Mouse (Mus musculus): ENCODE results near the gene Tor2a.

Tor2a gene

DNA sequence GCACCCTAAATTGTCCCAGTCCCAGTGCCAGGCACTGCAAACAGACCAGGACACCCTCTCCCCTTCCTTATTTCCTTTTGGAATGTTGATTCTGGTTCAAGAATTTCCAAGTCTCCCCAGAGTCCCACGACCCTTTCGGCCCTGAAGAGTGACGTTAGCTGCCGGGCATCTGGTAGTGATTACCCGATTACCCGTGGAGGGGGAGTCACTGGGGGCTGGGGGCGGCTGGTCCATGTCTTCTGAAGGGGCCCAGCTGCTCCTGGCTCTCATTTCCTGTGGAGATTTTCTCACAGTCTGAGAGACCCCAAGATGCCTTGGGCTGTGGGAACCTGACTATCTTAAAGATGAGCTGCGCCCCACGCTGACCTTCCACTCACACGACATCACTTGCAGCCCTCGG, 26.2 kb upstream of the Tor2a start:
- DNase-seq, result no peak

DNA sequence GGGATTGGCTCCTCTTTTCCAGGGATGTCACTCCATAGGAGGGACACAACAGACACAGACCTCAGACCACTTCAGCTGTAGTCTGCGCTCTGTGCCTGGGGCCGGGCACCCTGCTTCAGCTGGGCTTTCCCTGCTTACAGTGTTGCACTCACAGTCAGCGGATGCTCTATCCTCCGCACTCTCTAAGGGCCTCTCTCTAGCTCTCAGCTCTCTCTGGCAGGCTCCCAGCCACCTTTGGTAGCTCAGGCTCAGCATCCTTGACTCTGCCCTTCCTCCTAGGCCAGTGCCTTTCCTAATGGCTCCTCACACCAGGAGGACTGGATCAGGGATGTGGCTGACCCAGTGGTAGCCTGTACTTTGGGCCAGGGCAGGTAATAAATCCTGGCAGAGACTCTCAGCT, 25.1 kb upstream of the Tor2a start:
- DNase-seq, result peak in 1 of 2 experiments; percentile 25

DNA sequence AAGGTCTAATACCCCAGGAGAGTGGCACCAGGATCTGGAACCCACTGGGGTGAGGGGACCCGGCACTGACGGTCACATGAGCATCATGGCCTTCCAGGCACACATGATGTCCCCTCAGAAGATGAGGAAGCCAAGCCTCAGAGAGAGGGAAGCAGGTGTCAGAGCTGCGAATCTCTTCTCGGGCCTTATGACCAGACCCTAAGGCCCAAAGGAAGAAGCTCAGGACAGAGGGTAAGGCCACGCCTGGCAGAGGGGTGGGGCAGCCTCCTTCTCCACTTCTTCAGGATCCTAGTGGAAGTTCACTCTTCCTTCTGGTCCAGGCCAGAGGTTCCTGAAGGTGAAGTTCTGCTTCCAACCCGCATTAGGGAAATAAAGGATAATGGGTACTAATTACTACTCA, 24.3 kb upstream of the Tor2a start:
- DNase-seq, result no peak

DNA sequence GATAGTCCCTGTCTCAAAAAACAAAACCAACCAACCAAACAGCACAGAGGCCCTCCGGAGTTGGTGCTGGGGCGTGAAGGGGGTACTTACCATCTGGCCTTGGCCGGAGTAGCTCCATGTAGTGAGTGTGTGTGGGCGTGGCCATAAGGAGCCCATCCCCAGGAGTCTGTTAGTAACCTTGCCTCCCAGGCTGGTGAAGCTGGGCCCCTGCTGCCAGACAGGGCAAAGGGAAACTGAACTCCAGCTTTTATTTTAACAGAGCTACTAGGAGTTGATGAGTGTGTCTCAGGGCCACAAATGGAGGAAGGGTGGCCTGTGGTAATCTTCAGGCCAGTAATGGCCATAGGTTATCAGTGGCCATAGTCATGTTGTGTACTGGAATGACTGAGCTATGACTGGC, 22.6 kb upstream of the Tor2a start:
- DNase-seq, result peak in 1 of 2 experiments; percentile 47

DNA sequence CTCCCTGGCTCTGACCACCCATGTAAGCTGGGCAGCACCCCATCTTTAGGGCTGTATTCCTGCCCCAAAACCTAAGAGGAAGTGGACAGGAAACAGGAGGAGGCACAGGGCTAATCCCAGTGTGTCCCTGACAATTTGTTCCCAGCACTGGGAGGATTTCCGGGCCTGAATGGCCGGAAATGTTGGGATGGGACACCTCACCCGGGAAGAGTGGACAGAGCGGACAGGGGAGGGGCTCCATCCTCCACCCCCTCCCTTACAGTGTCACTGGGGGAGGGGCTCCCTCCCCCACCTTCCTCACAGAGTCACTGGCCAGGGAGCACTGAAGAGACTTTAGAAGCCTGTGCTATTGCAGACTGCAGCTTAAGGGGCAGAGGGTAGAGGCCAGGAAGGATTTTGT, 22.1 kb upstream of the Tor2a start:
- DNase-seq, result no peak

DNA sequence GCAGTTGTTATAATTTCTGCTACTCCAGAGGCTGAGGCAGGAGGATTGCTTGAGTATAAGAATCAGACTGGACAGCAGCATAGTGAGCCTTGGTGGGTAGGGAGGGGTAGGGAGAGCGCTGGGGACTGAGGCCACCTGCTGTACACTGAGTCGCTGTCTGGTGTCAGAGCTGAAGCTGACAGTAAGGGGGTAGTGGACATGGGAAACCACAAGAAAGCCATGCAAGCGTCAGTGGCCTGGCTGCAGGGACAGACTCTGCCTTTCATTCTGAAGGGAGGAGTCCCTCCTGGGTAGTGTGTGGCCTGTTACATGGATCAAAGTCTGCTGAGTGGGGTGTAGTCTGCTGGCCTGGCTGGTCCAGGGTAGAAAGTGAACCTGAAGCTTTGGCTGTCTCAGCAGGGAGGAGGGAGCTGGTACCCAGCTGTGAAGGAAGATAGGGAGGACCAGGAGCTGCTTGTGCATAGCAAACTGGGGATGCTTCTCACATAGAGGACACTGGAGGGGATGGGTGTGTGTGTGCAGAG, 20.7 kb upstream of the Tor2a start:
- no peak for DNase-seq

DNA sequence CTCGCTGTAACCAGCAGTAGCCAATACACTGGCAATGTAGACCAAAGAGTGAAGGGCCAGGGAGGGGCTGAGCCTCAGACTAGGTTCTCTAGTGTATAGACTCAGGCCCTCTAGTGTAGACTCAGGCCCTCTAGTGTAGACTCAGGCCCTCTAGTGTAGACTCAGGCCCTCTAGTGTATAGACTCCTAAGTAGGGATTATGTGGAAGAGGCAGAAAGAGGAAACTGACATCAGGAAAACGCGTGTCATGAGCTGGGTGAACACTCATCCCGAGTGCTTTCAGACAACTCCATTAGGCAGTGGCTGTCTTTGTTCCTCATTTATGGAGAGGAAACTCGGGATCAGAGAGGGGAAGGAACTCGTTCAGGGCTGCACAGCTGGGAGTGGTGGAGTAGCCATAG, 20.0 kb upstream of the Tor2a start:
- DNase-seq, result no peak

DNA sequence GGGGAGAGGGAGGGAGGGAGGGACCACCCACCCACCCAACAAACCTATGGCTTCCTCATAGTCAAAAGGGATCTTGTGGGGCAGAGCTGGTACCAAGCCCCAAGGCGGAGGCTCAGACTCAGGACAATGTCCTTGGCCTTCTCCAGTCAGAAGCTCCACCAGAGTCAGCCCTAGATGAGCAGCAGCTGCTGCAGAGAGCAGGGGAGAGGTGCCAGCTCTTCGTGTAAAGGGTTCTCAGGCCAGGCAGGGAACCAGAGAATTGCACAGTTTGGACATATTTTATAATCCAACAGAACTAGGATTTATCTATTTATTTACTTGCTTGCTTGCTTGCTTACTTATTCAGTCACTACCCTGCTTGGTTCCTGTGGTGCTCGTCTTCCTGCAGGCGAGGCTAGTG, 17.7 kb upstream of the Tor2a start:
- peak in 1 of 2 experiments; percentile 33 for DNase-seq

DNA sequence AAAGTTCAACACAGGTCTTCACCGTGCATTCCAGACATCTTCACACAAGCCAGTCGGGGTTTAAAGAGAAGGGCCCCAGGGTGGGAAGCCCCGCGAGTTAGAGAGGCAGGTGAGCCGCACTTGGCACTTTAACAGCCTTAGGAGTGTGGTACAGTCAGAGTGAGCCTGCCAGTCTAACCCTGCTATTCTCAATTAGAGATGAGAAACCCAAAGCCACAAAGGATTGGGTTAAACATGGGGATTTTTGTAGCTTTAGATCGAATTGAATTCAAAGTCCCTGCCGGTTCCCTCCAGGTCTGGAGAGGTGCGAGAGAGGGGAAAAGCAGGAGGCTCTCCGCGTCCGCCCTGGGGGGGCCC, 16.1 kb upstream of the Tor2a start, which contains the start of gene 6330409D20Rik:
TSS of gene 6330409D20Rik (minus strand) at position 101 of the 357 bp plus-strand sequence.
- no peak for DNase-seq

DNA sequence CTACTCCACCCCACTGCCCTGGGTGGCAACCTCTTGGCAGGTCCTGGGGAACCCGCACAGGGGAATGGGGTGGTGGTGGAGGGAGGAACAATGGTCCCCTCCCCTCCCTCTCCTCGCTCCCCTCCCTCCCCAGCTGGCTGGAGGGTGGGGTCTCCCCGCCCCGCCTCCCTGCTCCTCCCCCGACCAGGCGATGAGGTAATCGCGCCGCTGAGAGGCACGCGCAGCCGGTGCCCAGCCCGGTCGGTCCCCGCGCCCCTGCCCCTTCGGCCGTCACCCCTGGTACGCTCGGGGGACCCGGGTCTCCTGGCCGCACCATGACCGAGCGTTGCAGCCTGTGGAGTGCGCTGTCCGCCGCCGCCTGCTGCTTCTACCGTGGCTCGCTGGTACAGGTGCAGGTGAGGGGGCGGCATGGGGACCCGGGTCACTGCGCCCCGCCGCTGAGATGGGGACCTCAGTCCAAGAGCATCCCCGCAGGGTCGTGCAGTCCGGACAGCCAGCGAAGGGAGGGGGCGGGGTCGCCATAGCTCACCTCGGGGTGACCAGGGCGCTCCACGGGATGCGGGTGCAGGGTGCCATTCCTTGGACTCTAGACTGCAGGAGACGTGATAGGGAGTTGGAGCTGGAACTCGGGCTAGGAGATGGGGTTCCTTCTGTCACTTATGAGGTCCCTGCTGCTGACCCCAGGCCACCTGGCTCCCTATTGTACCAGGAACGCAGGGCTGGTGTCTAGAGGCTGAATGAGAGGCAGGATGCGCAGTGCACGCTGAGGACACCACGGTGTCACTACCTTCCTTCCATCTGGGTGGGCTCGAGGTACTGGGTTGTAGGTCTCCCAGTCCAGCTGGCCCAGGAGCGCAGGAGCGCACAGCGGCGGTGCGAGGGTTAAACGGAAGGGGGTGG, 15.5 kb upstream of the Tor2a start:
- DNase-seq, result peak; percentile 89 to 93

DNA sequence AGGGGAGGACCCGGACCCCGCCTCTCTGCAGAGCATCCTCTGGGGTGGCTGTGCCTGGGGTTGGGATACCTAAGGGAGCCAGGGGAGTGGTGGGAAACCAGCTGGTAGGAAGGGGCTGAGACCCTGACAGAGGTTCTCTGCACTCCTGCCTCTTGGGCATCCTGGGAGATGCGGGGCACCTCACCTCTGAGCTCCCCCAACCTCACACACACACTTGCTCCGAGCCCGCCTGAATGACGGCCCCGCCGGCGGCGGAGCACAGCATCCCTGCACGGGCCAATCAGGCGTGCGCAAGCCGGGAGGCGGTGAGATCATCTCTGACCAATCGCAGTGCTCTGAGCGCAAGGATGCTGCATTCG, 14.9 kb upstream of the Tor2a start:
- peak; percentile 92 to 94 for DNase-seq

DNA sequence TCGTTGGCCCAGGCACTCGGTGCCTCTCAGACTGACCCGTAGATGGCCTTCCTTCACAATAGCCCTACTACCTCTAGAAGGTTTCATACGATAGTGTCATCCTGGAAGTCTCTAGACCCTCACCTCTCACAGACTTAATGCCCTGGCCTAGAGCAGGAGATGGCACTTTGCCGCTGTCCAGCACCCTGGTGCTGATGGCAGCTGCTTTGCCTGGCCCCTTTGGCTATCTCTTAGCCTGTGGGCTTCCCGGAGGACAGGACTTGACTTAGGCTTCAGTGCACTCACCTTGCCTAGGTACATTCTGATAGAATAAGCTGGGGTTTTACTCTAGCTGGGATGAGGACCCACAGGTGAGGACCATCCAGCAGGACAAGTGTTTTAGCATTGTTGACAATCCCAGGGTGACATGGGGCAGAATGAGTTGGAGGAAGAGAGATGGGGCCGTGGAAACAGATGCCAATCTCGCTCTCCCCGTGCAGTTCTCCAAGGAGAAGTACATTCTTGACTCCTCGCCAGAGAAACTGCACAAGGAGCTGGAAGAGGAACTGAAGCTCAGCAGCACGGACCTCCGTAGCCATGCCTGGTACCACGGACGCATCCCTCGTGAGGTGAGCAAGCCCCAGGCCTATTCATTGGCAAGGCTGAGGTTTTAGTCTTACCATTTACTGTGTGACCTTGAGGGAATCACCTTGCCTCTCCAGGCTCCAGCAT, 12.6 kb upstream of the Tor2a start:
- no peak for DNase-seq

DNA sequence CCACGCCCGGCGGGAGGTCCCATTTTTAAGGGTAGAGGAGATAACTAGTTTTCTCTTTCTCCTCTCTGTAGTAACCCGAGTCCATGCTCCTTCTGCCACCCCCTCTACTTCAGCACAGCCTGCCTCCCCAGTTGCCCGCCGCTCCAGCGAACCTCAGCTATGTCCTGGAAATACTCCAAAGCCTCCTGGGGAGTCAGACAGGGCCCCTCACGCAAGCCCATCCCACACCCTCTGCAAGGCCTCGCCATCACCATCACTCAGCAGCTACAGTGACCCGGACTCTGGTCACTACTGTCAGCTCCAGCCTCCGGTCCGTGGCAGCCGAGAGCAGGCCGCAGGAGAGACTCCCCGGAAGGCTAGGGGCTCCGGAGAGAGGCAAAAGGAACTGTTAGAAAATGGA, 8.0 kb upstream of the Tor2a start:
- DNase-seq, result peak; percentile 13 to 16

DNA sequence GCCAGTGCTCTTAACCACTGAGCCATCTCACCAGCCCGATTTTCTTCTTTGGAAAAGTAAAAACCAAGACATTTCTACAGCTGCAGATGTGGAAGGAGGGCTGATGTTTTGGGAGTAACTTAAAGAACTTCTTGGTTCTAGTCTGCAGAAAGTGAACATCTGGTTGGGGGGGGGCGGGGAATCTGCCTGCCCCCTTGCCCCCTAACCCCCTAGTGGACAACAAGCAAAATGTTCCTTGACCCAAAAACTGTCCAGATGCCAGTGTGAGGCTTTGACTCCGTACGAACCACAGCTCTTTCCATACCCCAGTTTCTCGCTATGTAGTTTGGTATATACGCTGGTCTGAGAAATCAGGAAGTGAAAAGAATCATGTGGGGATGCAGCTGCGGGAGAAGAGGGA, 6.8 kb upstream of the Tor2a start:
- DNase-seq, result peak in 1 of 2 experiments; percentile 9

DNA sequence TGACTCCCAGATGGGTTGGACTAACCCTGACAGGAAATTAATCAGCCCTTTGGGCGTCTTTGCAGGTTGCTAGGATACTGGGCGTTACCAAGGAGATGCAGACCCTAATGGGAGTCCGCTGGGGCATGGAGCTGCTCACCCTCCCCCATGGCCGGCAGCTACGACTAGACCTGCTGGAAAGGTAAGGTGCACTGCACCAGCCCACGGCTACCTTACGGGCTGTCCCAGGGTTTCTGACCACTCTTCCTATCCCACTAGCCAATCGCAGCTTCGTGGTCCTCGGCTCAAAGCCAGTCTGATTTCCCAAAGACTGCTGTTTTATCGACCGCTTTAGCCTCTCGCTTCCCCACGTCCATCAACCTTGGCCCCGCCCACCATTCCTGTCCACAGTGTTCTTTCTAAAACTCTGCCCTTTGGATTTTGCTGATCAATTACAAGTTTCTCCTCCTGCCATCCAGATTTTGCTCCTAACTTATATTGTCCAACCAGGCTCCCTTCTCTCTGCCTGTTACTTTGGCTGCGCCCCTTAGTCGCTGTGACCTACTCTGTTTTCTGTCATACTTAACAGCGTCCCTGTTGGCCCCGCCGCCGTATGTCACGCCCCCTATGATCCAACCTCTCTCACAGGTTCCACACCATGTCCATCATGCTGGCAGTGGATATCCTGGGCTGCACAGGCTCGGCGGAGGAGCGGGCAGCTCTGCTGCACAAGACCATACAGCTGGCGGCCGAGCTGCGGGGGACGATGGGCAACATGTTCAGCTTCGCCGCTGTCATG, 6.0 kb upstream of the Tor2a start:
- peak; percentile 52 to 59 for DNase-seq

DNA sequence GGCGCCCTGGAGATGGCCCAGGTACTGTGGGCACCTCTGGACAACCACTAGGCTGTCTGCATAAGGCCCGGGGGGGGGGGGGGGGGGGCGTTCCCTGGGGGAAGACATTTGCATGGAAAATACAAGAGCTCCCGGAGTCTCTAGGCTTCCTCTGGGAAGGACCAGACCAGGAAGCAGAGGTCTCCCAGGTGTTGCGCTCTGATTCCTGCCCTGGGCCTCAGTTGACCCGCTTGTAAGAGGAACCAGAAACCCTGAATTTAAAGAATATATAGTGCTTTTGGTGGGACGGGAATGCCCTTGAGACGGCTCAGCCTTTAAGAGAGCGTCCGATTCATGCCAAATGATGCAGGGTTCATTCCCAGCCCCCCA, 5.4 kb upstream of the Tor2a start:
- DNase-seq, result no peak

DNA sequence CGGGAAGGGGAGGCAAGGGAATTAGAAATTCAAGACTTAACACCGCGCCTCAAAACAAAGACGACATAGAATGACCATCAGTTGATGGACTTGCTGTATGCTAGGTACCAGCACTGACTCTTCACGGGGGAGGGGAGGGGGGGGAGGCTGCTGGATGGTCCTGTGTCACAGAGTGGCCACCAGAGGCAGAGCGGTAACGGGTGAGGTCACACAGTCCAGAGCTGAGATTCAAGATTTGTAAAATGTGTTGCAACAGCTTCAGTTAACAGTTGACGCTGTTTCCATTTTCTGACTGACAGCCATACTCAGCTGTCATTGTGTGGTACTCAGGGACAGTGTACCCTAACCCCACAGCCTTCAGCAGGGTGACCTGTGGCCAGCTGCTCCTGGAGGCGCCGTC, 4.9 kb upstream of the Tor2a start:
- DNase-seq, result no peak

DNA sequence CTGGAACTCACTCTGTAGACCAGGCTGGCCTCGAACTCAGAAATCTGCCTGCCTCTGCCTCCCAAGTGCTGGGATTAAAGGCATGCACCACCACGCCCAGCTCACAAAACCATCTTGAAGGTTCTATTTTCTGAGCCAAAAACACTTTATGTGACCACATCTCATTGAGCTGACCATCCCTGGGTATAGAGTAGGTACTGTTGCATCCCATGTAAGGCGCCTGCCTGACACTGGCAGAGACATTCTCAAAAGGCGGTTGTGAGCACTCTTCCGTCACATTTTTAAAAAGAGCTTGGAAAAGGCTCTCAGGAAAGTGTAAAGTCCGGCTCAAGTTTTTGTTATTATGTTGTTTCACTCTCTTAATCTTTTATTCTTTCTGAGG, 369 bp upstream of the Tor2a start:
- DNase-seq, result no peak

DNA sequence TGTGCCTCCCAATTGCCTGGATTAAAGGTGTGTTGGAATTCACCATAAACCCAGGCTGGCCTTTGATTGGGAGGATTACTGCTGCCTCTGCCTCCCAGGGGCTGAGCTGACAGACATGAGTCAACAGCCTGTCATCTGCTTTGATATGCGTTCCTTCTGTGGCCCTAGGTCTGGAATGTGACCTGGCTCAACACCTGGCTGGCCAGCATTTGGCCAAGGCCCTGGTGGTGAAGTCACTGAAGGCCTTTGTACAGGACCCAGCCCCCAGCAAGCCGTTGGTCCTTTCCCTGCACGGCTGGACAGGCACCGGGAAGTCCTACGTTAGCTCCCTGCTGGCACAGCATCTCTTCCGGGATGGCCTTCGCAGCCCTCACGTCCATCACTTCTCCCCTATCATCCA, 1.5 kb downstream of the Tor2a start:
- no peak for DNase-seq

DNA sequence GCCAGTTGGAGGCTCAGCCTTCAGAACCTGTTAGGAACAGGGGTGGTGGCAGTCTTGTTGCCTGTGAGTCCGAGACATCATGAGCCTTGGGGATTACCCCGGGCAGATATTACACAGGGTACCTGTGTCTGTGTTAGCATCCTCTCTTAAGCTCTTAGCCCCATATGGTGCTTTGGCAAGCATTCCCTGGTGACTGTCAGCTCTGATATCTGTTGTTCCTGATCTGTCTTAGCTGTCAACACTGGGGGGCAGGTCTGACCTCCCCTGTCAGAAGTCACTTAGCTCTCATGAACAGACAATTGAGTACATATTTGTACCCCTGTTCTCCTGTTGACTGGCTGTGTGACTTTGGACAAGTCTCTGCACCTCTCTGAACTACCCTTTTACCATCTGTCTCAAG, 2.0 kb downstream of the Tor2a start:
- DNase-seq, result no peak

DNA sequence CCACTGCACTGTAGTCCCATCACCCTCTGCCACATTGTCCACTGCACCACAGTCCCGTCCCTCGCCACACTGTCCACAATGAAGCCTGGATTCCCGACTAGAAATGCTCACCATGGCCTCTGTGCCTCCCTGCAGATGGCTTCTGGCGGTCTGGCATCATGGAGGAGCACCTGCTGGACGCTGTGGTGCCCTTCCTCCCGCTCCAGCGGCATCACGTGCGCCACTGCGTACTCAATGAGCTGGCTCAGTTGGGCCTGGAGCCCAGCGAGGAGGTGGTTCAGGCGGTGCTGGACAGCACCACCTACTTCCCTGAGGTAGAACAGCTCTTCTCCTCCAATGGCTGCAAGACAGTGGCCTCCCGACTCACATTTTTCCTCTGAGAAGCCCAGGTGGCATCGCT, 4.3 kb downstream of the Tor2a start:
- peak; percentile 70 to 72 for DNase-seq

DNA sequence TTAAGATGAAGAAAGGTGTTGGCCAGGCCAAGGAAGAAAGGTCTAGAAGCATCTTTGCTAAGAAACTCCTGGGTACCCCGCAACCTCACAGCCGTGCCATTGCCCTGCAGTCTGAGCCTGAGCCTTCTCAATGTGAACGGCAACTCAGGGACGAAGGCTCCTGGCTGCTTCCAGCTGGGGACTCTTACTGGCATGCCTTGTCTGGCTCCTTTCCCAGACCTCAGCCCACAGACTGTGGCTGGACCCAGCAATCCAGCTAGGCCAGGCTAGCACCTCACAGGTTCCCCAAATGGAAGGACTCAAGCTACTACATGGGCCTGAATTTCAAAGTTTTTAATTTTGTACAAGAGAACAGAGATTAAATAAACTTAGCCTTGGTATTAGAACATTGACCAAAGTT, 4.8 kb downstream of the Tor2a start:
- DNase-seq, result peak; percentile 61 to 64

DNA sequence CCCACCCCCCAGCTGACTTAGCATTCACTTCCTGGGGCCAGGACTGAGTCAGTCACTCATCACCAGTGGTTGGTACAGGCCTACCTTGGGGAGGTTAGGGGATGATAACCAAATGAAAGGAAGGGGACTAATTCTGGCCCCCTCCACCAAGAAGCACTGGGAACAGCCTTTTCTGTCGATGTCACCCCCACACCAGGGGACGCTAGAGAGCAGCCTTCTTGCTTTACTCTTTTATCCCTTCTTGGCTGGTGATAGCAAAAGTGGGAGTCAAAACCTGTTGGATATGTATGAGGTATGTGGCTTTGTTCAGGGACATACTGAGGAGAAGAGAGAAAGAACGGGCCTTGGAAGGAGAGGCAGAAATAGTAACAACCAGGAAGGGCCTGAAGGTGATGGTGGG, 6.3 kb downstream of the Tor2a start:
- DNase-seq, result no peak
